Mouse (Mus musculus) liver, adult 2 months (tissue): ENCODE measurements around the gene Specc1. TPM values are rescaled to one million over a fixed set of nuclear protein-coding genes. Genes with fewer than 3 reads are reported as not detected.

ENCODE experiments used
- DNase-seq: peaks from one replicate; pipeline ENCODE4 v3.0.0-alpha.2; 2011; ENCODE audit warnings: low read depth, low spot score; ENCODE audit errors: extremely low read depth
- H3K27ac ChIP-seq: fragments of 200-500 bp; replicated peaks from 2 replicates; pipeline ENCODE4 v1.5.1; 2012; ENCODE audit warnings: low read depth, mild to moderate bottlenecking, control low read depth, inconsistent platforms, low read length; ENCODE audit not compliant: insufficient read depth
- H3K27me3 ChIP-seq: fragments of 200-500 bp; 2 replicates; pipeline ENCODE4 v1.6.1; 2012; ENCODE audit warnings: mild to moderate bottlenecking, moderate library complexity, low read length, inconsistent platforms; ENCODE audit not compliant: control insufficient read depth, insufficient read depth
- H3K36me3 ChIP-seq: fragments of 200-500 bp; 2 replicates; pipeline ENCODE4 v1.6.1; 2012; ENCODE audit warnings: low read length, inconsistent platforms; ENCODE audit not compliant: control insufficient read depth, insufficient read depth
- H3K4me1 ChIP-seq: fragments of 200-500 bp; 2 replicates; pipeline ENCODE4 v1.6.1; 2011; ENCODE audit warnings: low read length; ENCODE audit not compliant: control insufficient read depth, insufficient read depth
- H3K4me3 ChIP-seq: fragments of 200-500 bp; 2 replicates; pipeline ENCODE4 v1.5.1; 2011; ENCODE audit warnings: low read depth, mild to moderate bottlenecking, control low read depth, low read length, moderate library complexity; ENCODE audit not compliant: insufficient read depth
- H3K79me2 ChIP-seq: fragments of 200-500 bp; 2 replicates; pipeline ENCODE4 v1.6.1; 2012; ENCODE audit warnings: inconsistent platforms, mild to moderate bottlenecking, low read length, moderate library complexity; ENCODE audit not compliant: control insufficient read depth, insufficient read depth
- H3K9ac ChIP-seq: fragments of 200-500 bp; 2 replicates; pipeline ENCODE4 v1.6.1; 2012; ENCODE audit warnings: low read depth, mild to moderate bottlenecking, control low read depth, inconsistent platforms, low read length
- CTCF ChIP-seq: fragments of 200-500 bp; IDR thresholded peaks from 2 replicates; pipeline ENCODE4 v1.5.1; 2011; ENCODE audit warnings: low read depth, low read length, control low read depth
- POLR2A ChIP-seq: fragments of 200-500 bp; IDR thresholded peaks from 2 replicates; pipeline ENCODE4 v1.6.1; 2011; ENCODE audit warnings: low read length, control low read depth; ENCODE audit not compliant: insufficient read depth; ENCODE audit errors: extremely low read depth
- WGBS: fragments of 180-500 bp; shearing (Covaris S2); methylation state at CpG from one replicate; pipeline ENCODE4 v1.1.7; 2018; 5-methylcytosine and 5-hydroxymethylcytosine counted together
- polyA plus RNA-seq: library from polyadenylated mRNA; depleted of rRNA; stranded (reverse); fragments of >200 nt; gene quantifications from 2 replicates; pipeline ENCODE4 v1.2.3, GENCODE M21; 2012
- total RNA-seq: library from RNA; depleted of rRNA; stranded (reverse); fragments of >200 nt; gene quantifications from 2 replicates; pipeline ENCODE4 v1.2.3, GENCODE M21; 2014

Specc1 gene
- total and polyA plus RNA-seq, 2 experiments = 0.49 to 1.1 TPM

GRCm38 (mm10) chr11:62086648-62087047 lies 130.1 kb downstream of the Specc1 start:
- WGBS = 96% methylated on average over 2 of the region's 2 CpGs
- H3K27ac ChIP-seq = no peak overlapping the region

GRCm38 (mm10) chr11:62087051-62087450 lies 130.5 kb downstream of the Specc1 start:
- no peaks in the 10 kb centered on the region for H3K27me3 ChIP-seq
- 91% methylated on average over 1 of the region's 1 CpGs for WGBS
- H3K9ac ChIP-seq = no peak overlapping the region
- DNase-seq = no peak
- H3K79me2 ChIP-seq = no peaks in the 10 kb centered on the region; the same call in 1 of the 2 replicates
- no peak overlapping the region for H3K4me3 ChIP-seq
- H3K36me3 ChIP-seq = no peaks in the 10 kb centered on the region
- H3K27ac ChIP-seq = no peak overlapping the region
- TF ChIP-seq CTCF (no peak), POLR2A (no peak)
- no peaks in the 10 kb centered on the region for H3K4me1 ChIP-seq

More at GRCm38 (mm10) chr11:62086648-62087047, 130.1 kb downstream of the Specc1 start:
- no peak for TF ChIP-seq CTCF
- TF ChIP-seq POLR2A = no peak
- DNase-seq = no peak
- Histone ChIP-seq H3K27me3 (no peaks in the 10 kb centered on the region), H3K9ac (no peak overlapping the region), H3K4me3 (no peak overlapping the region), H3K36me3 (no peaks in the 10 kb centered on the region), H3K4me1 (no peaks in the 10 kb centered on the region), H3K79me2 (no peaks in the 10 kb centered on the region; the same call in 1 of the 2 replicates)

GRCm38 (mm10) chr11:62088651-62089050 lies 132.1 kb downstream of the Specc1 start:
- Histone ChIP-seq H3K27ac (no peak overlapping the region), H3K9ac (no peak overlapping the region), H3K36me3 (no peaks in the 10 kb centered on the region), H3K79me2 (no peaks in the 10 kb centered on the region), H3K27me3 (no peaks in the 10 kb centered on the region), H3K4me1 (no peaks in the 10 kb centered on the region), H3K4me3 (no peak overlapping the region)
- no peak for TF ChIP-seq CTCF
- no peak for TF ChIP-seq POLR2A
- WGBS = 98% methylated on average over 3 of the region's 3 CpGs
- no peak for DNase-seq

DNA sequence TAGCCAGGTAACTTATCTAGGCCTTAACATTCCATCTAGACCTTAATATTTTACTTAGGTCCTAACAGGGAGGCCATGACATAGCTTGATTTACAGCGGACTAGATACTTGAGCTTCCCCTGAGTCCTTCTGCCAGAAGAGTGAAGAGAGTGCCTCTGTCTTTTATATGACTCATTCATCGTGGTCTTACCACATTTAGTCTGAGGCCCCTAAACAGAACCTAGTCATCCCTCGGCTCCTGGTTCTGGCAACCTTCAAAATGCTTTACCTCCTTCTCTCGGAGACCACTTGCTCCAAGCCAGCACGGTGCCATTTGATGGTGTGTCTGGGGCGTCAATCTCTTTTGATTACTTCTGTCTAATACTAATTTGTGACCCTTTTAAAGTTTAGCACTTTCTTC lies 133.8 kb downstream of the Specc1 start:
- WGBS = 93% methylated on average over 6 of the region's 6 CpGs

GRCm38 (mm10) chr11:62103380-62103911 lies 146.9 kb downstream of the Specc1 start:
- no peak for DNase-seq
- H3K27me3 ChIP-seq = no peaks in the 10 kb centered on the region
- TF ChIP-seq POLR2A = no peak
- TF ChIP-seq CTCF = no peak
- no peak overlapping the region for H3K27ac ChIP-seq
- no peak overlapping the region for H3K4me3 ChIP-seq
- 55% methylated on average over 3 of the region's 3 CpGs for WGBS
- no peaks in the 10 kb centered on the region for H3K36me3 ChIP-seq
- H3K9ac ChIP-seq = no peak overlapping the region
- no peaks in the 10 kb centered on the region for H3K79me2 ChIP-seq
- no peaks in the 10 kb centered on the region for H3K4me1 ChIP-seq

More for the DNA sequence above, 133.8 kb downstream of the Specc1 start:
- TF ChIP-seq POLR2A = no peak
- TF ChIP-seq CTCF = no peak
- H3K9ac ChIP-seq = no peak overlapping the region
- H3K27me3 ChIP-seq = no peaks in the 10 kb centered on the region
- no peak overlapping the region for H3K27ac ChIP-seq
- H3K79me2 ChIP-seq = no peaks in the 10 kb centered on the region
- no peak for DNase-seq
- H3K36me3 ChIP-seq = no peaks in the 10 kb centered on the region
- no peaks in the 10 kb centered on the region for H3K4me1 ChIP-seq
- H3K4me3 ChIP-seq = no peak overlapping the region

GRCm38 (mm10) chr11:62106401-62106871 lies 149.9 kb downstream of the Specc1 start:
- no peak overlapping the region for H3K27ac ChIP-seq
- no peak overlapping the region for H3K9ac ChIP-seq
- no peak for DNase-seq
- H3K36me3 ChIP-seq = no peaks in the 10 kb centered on the region
- WGBS = 88% methylated on average over 1 of the region's 1 CpGs
- H3K79me2 ChIP-seq = no peaks in the 10 kb centered on the region
- no peaks in the 10 kb centered on the region for H3K27me3 ChIP-seq
- no peaks in the 10 kb centered on the region; the same call in 1 of the 2 replicates for H3K4me1 ChIP-seq
- no peak overlapping the region for H3K4me3 ChIP-seq
- TF ChIP-seq CTCF = no peak
- TF ChIP-seq POLR2A = no peak
